Mouse (Mus musculus) myocyte (in vitro differentiated cells): Measurements from ENCODE around the gene Ncam1.

Experiments
- E2F4 ChIP-seq: IDR thresholded peaks from one replicate; pipeline ENCODE4 v1.6.1; 2011; ENCODE audit warnings: mild to moderate bottlenecking, control low read depth, moderate library complexity; ENCODE audit not compliant: insufficient read depth
- MAX ChIP-seq: IDR thresholded peaks from one replicate; pipeline ENCODE4 v1.6.1; 2011; ENCODE audit warnings: low read depth, mild to moderate bottlenecking, control low read depth
- MYOD1 ChIP-seq, 3 experiments: IDR thresholded peaks; one replicate each; pipeline ENCODE4 v1.6.1; 2011; ENCODE audit warnings: control low read depth in 2 of 3, low read depth in 2 of 3, mild to moderate bottlenecking in 2 of 3, moderate library complexity in 1 of 3; ENCODE audit not compliant: insufficient read length in 2 of 3, control insufficient read depth in 1 of 3
- MYOG ChIP-seq, 3 experiments: IDR thresholded peaks; one replicate each; pipeline ENCODE4 v1.6.1; 2011; ENCODE audit warnings: control low read depth in 2 of 3, low read depth in 2 of 3, mild to moderate bottlenecking in 2 of 3; ENCODE audit not compliant: insufficient read length in 2 of 3, control insufficient read depth in 1 of 3, insufficient read depth in 1 of 3
- POLR2A ChIP-seq: IDR thresholded peaks from one replicate; pipeline ENCODE4 v1.6.1; 2011; ENCODE audit warnings: low read depth, mild to moderate bottlenecking, control low read depth, moderate library complexity; ENCODE audit not compliant: insufficient read length
- POLR2AphosphoS2 ChIP-seq: IDR thresholded peaks from one replicate; pipeline ENCODE4 v1.6.1; 2011; ENCODE audit warnings: low read depth, control low read depth; ENCODE audit not compliant: insufficient read length
- REST ChIP-seq: IDR thresholded peaks from one replicate; pipeline ENCODE4 v1.6.1; 2011; ENCODE audit warnings: mild to moderate bottlenecking, control low read depth, moderate library complexity; ENCODE audit not compliant: insufficient read depth, insufficient read length
- TCF12 ChIP-seq: IDR thresholded peaks from one replicate; pipeline ENCODE4 v1.6.1; 2011; ENCODE audit warnings: mild to moderate bottlenecking, control low read depth; ENCODE audit not compliant: poor library complexity, insufficient read depth, severe bottlenecking

GRCm38 (mm10) chr9:49734348-49735007 is 64.2 kb downstream of the Ncam1 start:
- TF ChIP-seq POLR2A (no peak), TCF12 (no peak), MAX (no peak), E2F4 (no peak), MYOG (IDR thresholded peaks at IDR 0.05; ENCODE audit: control insufficient read depth in 1 of 3, insufficient read depth in 1 of 3, insufficient read length in 2 of 3, low read depth in 2 of 3) (no peak), POLR2AphosphoS2 (no peak), REST (no peak), MYOD1 (IDR thresholded peaks at IDR 0.05; ENCODE audit: control insufficient read depth in 1 of 3, insufficient read length in 2 of 3, low read depth in 2 of 3) (no peak)
